Mouse (Mus musculus) retina, postnatal 7 days (tissue): ENCODE measurements at regions not wholly inside any gene's neighbourhood (a gene's known extent, or its start where the extent isn't known, plus 50 kb on each side); places are given as distances from the start of the nearest gene placed in this dataset.
"Not testable (repeated sequence)": the region's sequence is repeated elsewhere in the genome, so short reads cannot be mapped to it uniquely, and the experiment has no call there.

Source experiments
- DNase-seq: peaks from one replicate; pipeline ENCODE4 v3.0.0-alpha.2; 2012; ENCODE audit warnings: low read depth, low spot score

DNA sequence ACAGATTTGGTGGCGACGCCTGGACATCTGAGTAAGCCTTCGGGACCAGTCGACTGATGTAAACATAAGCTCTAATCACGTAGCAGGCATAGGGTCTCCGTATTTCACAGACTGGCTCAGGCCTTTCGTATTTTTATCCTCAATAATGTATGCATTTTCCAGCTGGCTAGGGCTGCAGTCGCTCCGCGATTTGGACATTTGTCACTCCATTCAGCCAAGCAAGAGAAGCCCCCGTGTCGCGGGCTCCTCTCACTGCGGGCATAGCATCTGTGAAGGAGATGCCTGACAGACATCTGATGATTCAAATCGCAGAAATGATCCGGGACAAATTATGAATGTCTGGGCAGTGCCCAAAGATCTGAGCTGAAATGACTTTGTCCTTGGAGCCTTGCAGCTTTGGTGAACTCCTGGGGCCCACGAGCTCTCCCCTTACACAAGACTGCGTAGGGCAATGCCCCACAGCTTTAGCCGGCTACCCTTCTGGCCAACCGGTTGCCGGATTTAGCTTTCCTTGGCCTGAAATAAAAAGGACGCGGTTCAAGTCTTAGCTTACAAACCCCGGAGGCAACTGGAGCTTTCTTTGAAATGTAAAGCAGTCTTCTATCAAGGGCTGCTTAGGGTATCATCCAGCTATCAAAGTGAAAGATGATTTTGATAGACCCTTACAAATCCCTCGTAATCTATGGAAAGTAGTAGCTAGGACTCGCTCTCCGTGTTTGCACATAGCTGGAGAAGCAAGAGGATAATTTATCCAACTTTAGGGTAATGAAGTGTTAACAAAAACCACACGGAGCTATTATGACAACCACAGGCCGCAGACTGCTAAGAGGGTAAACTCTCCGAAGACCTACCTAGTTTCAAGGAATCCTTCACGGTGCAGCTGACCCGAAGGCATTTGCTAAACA is 270.6 kb downstream of the Etnk1 start:
- DNase-seq = no peak

- DNase-seq = no peak
Measured at GRCm38 (mm10) chr6:143438272-143438591, 271.2 kb downstream of the Etnk1 start.

DNA sequence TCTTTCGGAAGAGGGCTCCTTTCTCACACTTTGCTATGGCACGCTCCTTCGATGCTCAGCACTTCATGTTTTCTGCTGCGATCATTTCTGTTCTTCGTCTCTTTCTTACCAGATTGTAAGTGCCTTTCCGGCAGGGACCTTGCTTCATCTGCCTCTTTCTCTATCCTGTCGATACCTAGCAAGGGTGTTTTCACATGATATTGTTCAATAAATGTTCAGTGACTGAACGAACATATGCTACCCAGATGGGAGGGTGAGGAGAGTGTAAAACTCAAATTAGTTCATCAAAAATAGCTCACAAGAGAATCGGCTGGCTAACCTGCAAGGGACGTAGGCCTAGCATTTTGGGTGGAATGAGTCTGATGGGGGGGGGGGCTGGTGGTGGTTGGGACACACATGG is 272.5 kb downstream of the Etnk1 start:
- DNase-seq = no peak

DNA sequence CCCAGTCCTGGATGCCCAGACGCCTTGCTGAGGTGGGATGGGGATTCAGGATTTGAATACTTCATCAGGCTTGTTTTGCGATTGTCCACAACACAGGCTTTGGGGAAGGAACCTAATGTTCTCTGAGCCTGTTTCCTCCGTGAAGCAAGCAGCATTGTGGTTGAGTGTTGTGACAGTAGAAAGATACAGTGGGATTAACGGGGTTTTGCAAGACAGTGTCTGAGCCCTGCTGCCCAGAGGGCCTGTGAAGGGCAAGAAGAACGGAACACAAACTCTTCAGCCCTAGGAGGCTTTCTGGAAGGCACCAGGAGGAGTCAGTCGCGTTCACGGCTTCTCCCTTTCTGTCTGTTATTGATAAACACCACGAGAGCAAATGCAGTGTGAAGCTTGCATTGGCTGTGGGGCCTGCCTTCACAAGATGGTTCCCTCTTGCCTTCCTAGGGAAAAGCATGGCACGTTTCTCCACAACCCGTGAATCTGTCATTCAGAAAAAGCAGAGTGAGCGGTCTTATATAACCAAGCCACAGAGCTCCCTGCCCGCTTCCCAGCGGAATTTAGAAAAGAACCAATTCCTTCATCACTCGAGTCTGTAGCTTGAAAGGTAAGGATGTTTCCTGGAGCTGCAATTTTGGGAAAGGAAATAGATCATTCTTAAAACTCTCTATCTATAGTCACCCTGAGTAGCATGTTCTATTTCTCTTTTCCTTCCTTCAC is 273.4 kb downstream of the Etnk1 start:
- no peak for DNase-seq

GRCm38 (mm10) chr6:143442361-143442760 is 275.3 kb downstream of the Etnk1 start:
- no peak for DNase-seq

GRCm38 (mm10) chr6:143443446-143443845 is 276.4 kb downstream of the Etnk1 start:
- DNase-seq = no peak

GRCm38 (mm10) chr6:143444782-143445181 is 277.8 kb downstream of the Etnk1 start:
- no peak for DNase-seq

- DNase-seq = no peak
Measured at GRCm38 (mm10) chr6:143445834-143446552, 279.0 kb downstream of the Etnk1 start.

GRCm38 (mm10) chr6:143447060-143447459 is 280.0 kb downstream of the Etnk1 start:
- DNase-seq = no peak

- DNase-seq = no peak
Measured at GRCm38 (mm10) chr6:143449071-143449470, 282.1 kb downstream of the Etnk1 start.

- no peak for DNase-seq
Measured at GRCm38 (mm10) chr6:143451869-143452268, 284.8 kb downstream of the Etnk1 start.

DNA sequence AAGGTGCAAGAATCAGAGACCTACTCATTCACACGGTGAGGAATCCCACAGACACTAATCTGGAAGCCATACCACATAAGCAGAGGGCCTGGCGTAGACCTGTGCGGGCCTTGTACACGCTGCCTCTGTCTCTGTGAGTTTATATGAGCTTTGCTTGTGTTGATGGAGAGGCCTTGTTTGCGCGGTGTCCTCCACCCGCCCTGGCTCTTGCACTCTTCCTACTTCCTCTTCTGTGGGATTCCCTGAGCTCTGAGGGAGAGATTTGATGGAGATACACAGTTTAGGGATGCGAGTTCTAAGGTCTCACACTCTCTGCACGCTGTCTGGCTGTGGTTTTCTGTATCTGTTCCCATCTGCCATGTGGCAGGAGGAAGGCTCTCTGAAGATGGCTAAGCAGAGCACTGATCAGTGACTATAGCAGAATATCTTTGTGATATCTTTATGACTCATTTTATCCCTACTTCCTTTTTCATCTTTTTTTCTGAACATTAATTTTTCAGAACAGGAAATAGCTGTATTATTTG is 287.7 kb downstream of the Etnk1 start:
- no peak for DNase-seq

DNA sequence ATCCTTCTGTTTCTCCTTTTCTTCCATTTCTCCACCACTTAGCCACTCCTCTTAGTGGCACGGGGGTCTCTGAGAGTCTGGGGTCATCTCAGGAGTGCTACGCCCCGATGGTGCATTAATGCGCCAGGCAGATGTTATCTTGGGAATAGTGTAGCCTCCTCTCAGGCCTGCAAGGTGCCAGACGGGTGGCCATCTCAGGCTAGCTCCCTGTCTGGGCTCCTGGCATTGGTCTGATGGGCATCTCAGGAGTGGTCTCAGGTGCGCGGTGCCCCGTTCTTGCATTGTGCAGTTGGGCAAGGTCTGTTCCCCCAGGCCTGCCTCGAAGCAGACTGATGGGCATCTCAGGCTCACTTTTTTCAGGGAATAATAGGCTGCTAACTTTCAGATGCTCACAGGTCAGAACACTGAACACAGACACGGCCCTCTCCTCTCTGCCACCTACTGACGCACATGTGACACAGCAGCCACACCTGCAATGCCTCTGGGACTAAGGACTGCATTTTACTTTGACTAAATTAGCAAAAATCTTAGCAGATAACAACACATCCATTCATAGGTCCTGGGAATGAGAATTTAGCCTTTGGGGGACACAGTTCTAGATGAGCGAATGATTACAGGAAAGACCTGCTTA is 298.0 kb downstream of the Etnk1 start:
- no peak for DNase-seq

DNA sequence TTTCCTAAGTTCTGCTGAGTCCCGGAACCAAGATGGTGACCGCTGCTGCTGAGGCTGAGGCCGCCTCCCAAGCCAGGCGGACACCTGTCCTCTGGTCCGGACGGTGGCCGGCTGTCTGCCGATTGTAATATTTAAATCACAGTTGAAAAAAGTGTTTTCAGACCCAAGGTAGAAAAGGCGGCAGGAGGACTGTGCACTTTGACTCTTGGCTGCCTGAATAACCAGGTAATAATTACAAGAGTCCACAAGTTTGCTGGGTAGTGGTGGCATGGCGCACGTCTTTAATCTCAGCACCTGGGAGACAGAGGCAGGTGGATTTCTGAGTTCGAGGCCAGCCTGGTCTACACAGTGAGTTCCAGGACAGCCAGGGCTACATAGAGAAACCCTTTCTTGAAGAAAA is 305.7 kb downstream of the Etnk1 start:
- not testable (repeated sequence) for DNase-seq

DNA sequence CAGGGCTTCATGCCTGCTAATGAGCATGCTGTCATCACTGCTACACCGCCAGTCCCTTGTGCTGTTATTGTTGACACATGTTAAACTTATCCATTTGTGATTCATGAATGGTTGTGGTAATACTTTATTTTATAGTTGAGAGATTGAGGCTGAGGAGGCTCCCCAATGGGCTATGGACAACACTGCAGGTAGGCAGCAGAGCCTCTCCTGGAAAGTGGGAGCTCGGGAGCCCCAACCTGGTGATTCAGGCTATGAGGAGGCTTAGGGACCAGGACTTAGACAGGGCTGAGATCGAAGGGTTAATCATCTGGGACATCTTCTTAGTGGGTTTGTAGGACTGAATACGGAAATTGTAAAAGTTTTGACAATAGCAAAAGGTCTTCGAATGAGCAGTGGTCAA is 307.4 kb downstream of the Etnk1 start:
- DNase-seq = no peak

- DNase-seq = no peak
Measured at GRCm38 (mm10) chr6:143475296-143475695, 308.3 kb downstream of the Etnk1 start.

- no peak for DNase-seq
Measured at GRCm38 (mm10) chr6:143477396-143477795, 310.4 kb downstream of the Etnk1 start.

DNA sequence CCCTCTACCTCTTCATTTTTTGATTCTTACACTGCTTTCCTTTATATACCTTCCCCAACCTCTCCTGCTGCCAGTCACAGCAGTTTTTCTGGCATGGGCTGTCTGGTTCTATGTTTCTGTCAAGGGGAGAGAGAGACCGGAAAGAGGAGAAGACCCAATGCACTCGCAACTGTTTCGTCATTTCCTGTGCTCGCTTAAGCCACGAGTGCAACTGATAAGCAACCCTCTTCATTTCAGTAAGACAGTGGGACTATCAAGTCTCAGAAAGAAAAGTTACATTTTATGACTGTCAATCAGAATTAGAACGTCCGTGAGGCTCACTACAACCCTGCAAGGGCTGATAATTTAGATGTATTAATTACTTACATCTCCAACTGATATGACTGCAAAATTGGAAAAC is 312.2 kb downstream of the Etnk1 start:
- no peak for DNase-seq

DNA sequence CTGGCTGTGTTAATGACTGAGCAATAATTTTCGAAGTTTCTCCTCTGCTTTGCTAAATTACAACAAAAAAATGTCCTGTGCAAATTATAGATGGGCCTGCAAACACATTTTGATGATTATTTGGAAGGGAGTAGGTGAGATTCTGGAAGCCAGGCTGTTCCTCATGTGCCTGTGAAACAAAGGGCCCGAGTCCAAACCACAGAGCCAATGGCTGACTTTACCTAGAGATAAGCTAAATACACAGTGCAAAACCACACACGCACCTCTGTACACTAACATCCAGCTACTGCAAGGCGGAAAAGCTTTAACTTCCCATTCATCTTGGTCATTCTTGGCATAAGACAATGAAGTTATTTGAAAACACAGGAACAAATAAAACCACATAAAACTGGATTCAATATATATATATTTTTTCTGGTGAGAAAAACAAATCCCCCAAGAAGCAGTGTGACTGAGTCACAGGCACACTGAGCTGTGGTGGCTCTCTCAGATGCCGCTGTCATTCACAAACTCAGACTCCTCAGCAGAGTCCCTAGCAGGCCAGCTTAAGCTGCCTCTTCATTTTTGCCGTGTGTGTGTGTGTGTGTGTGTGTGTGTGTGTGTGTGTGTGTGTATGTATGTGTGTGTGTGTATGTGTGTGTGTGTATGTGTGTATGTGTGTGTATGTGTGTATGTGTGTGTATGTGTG is 312.8 kb downstream of the Etnk1 start:
- DNase-seq = no peak

GRCm38 (mm10) chr6:143482272-143482671 is 315.3 kb downstream of the Etnk1 start:
- DNase-seq = no peak

DNA sequence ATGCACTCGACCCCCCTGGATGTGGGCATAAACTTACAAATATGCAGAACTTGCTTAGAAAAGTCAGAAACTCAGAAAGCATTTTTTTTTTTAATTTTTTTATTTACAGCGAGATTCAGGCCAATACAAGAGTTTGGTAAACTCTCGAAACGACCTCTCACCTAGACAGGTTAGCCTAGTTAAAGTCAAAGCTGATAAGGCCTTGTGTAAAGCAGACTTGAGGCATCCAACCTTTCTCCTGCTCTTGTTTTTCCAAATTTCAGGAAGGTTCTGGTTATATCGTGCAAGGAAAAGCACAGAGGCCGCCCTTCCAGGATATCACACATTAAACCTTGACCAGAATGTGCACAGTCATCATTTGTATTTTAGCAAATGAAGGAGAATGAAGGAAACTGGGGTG is 315.8 kb downstream of the Etnk1 start:
- no peak for DNase-seq
